Mouse (Mus musculus) limb, embryonic 14.5 days (tissue): ENCODE measurements at regions not wholly inside any gene's neighbourhood (a gene's known extent, or its start where the extent isn't known, plus 50 kb on each side); places are given as distances from the start of the nearest gene placed in this dataset.

ENCODE experiments used
- ATAC-seq: fragments of 200-750 bp; cut with Nextera tagmentation; 2 replicates; pipeline ENCODE4 v1.8.0; 2017; ENCODE audit warnings: low read depth, moderate number of reproducible peaks, moderate TSS enrichment; ENCODE audit not compliant: low FRiP score
- DNase-seq: peaks from one replicate; pipeline ENCODE4 v3.0.0-alpha.2; 2015; ENCODE audit warnings: low spot score
- H3K27ac ChIP-seq: fragments of 300-500 bp; sonication (generic); replicated peaks from 2 replicates; pipeline ENCODE4 v1.5.1; 2014; ENCODE audit warnings: low read depth, mild to moderate bottlenecking, low read length, moderate library complexity, mixed read lengths
- H3K27me3 ChIP-seq: fragments of 300-500 bp; sonication (generic); 2 replicates; pipeline ENCODE4 v1.6.1; 2014; ENCODE audit warnings: low read length, mixed read lengths; ENCODE audit not compliant: control insufficient read depth, insufficient read depth
- H3K36me3 ChIP-seq: fragments of 300-500 bp; sonication (generic); 2 replicates; pipeline ENCODE4 v1.6.1; 2014; ENCODE audit warnings: mild to moderate bottlenecking, low read length, moderate library complexity, mixed read lengths; ENCODE audit not compliant: control insufficient read depth, insufficient read depth
- H3K4me1 ChIP-seq: fragments of 300-500 bp; sonication (generic); 2 replicates; pipeline ENCODE4 v1.6.1; 2014; ENCODE audit warnings: antibody characterized with exemption, low read length, mixed read lengths; ENCODE audit not compliant: control insufficient read depth, insufficient read depth
- H3K4me2 ChIP-seq: fragments of 300-500 bp; sonication (generic); replicated peaks from 2 replicates; pipeline ENCODE4 v1.6.1; 2014; ENCODE audit warnings: low read depth, mild to moderate bottlenecking, low read length, moderate library complexity; ENCODE audit not compliant: severe bottlenecking
- H3K4me3 ChIP-seq: fragments of 300-500 bp; sonication (generic); replicated peaks from 2 replicates; pipeline ENCODE4 v1.5.1; 2014; ENCODE audit warnings: low read length
- H3K9ac ChIP-seq: fragments of 300-500 bp; sonication (generic); 2 replicates; pipeline ENCODE4 v1.6.1; 2014; ENCODE audit warnings: mild to moderate bottlenecking, low read depth, low read length, moderate library complexity; ENCODE audit not compliant: severe bottlenecking
- H3K9me3 ChIP-seq: fragments of 300-500 bp; sonication (generic); 2 replicates; pipeline ENCODE4 v1.6.1; 2016; ENCODE audit warnings: low read length; ENCODE audit not compliant: control insufficient read depth
- POLR2A ChIP-seq: fragments of 200-500 bp; IDR thresholded peaks from 2 replicates; pipeline ENCODE4 v1.8.0; 2012; ENCODE audit warnings: inconsistent platforms, mild to moderate bottlenecking, moderate library complexity, borderline replicate concordance; ENCODE audit not compliant: insufficient read depth, insufficient read length; ENCODE audit errors: extremely low read depth
- WGBS: fragments of 180-500 bp; shearing (Covaris S2); extraction: QIAGEN DNeasy Blood & Tissue Kit; methylation state at CpG from one replicate; pipeline ENCODE4 v1.1.7; 2014; 5-methylcytosine and 5-hydroxymethylcytosine counted together

DNA sequence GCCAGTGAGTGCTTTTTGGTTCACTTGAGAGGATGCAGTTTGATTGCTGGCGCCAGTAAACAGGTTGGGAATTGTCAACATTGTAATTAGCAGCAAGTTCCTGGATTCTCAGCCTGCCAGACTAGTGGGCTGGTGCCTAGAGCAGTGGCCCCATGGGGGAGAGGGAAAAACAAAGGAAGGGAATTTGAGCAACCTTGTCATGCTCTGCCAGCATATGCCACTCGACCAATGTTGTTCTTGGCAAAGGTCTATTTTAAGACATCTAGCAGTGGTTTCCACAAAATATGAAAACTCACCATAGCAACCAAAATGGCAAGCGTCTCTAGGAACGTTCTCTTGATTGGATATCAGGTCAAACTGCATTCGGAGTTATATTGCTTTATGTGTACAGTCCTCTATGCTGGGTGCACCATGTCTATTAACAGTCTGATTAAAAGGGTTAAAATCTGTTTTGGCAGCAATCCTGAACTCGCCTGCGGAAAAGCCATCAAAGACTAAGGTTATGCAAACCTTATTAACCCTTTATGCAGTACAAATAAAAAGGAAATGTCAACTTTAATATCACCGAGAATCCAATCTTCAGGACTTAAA is 118.1 kb upstream of the Dpyd start:
- no peak overlapping the region for H3K27ac ChIP-seq
- no peak for ATAC-seq
- no peaks in the 10 kb centered on the region for H3K9me3 ChIP-seq
- H3K4me2 ChIP-seq, result no peak overlapping the region
- DNase-seq, result no peak
- no peak overlapping the region for H3K4me3 ChIP-seq
- H3K4me1 ChIP-seq, result no peaks in the 10 kb centered on the region
- no peaks in the 10 kb centered on the region for H3K27me3 ChIP-seq
- no peaks in the 10 kb centered on the region for H3K36me3 ChIP-seq
- H3K9ac ChIP-seq, result no peak overlapping the region
- no peak for TF ChIP-seq POLR2A
- WGBS, result 30% methylated on average over 8 of the region's 8 CpGs

DNA sequence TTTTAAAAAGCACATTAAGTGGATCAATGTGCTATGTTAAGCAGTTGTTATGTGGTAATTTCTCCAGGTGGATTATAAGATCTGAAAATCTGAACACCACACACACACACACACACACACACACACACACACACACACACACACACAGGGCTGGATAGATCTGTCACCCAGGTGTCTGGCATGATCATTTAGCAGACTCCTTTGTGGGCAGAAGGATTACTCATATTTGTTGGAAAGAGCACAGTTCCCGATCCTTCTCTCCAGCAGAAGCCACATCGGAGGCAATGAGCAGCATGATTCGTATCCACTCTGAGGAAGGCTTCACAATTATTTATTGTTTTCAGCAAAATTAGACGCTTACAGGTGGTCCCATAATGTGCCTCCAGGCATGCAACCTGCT is 116.6 kb upstream of the Dpyd start:
- H3K36me3 ChIP-seq, result no peaks in the 10 kb centered on the region
- H3K4me1 ChIP-seq, result no peaks in the 10 kb centered on the region
- H3K4me2 ChIP-seq, result no peak overlapping the region
- WGBS, result 38% methylated on average over 4 of the region's 4 CpGs
- DNase-seq (no peak), ATAC-seq (no peak)
- no peak for TF ChIP-seq POLR2A
- H3K27ac ChIP-seq, result no peak overlapping the region
- H3K9me3 ChIP-seq, result no peaks in the 10 kb centered on the region
- no peak overlapping the region for H3K4me3 ChIP-seq
- H3K27me3 ChIP-seq, result no peaks in the 10 kb centered on the region
- no peak overlapping the region for H3K9ac ChIP-seq

DNA sequence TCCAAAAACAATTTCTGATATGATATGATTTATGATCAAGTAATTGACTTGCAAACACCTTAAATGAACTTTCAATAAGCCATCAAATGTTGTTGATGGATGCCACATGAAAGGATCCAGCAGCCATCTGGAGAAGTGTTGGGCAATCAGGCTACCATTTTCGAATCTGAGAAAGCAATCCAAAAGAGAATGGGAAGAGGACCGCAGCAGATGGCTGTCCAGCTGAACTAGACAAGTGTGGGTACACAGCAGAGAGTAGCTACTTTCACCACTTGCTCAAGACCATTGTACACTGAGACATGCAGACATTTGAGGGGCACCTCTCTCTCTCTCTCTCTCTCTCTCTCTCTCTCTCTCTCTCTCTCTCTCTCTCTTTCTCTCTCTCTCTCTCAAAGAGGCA is 102.3 kb upstream of the Dpyd start:
- Histone ChIP-seq H3K27ac (no peak overlapping the region), H3K27me3 (no peaks in the 10 kb centered on the region), H3K4me1 (no peaks in the 10 kb centered on the region), H3K9ac (no peak overlapping the region), H3K4me2 (no peak overlapping the region), H3K4me3 (no peak overlapping the region), H3K9me3 (no peaks in the 10 kb centered on the region), H3K36me3 (no peaks in the 10 kb centered on the region)
- TF ChIP-seq POLR2A, result no peak
- WGBS, result 74% methylated on average over 2 of the region's 2 CpGs
- ATAC-seq (no peak), DNase-seq (no peak)

DNA sequence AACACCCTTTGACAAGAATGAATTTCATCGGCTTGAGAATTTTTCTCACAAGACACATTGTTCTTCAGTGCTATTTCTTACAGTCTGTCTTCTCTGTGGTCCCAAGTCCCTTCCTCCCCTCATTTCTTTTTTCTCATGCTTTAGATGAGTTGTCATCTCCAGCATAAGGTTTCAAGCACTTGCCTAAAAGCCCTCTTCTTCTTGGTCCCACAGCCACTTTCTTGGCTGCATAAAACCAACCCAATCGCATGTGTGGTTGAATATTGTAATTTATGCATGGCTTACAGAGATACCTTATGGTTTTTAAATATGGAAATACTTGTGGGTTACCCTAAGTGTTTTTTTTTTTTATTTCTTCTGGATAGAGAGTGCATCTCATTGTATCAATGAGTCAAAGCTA is 96.3 kb upstream of the Dpyd start:
- Histone ChIP-seq H3K4me3 (no peak overlapping the region), H3K4me2 (no peak overlapping the region), H3K27ac (no peak overlapping the region), H3K9ac (no peak overlapping the region), H3K4me1 (no peaks in the 10 kb centered on the region), H3K36me3 (no peaks in the 10 kb centered on the region), H3K9me3 (no peaks in the 10 kb centered on the region), H3K27me3 (no peaks in the 10 kb centered on the region)
- no peak for DNase-seq
- WGBS, result 87% methylated on average over 2 of the region's 2 CpGs
- no peak for TF ChIP-seq POLR2A
- no peak for ATAC-seq

DNA sequence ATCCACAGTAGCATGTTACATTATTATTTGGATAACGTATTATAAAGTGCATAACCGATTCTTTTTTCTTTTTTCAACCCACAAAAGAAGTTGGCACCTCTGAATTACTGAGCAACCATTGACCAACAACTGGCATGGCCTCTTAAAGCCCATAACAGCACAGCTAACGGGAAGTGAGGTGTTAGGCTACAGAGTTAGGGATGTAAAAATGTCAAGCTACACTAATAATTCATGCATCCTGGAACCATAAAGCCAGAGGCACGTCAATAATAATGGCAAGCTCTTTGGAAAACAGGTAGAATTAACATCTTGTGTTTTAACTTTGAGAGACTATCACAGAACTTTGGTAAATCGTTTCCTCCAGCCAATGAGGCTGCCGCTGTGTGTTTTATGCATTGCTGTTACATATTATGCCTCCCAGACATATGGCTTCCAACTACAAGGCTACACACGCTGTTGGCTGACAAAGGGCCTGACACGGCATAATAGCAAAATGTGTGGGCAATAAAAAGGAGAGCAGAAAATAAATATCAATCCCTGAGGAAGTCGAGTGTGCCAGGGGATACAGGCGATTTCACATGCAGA is 89.6 kb upstream of the Dpyd start:
- Histone ChIP-seq H3K9me3 (no peaks in the 10 kb centered on the region), H3K36me3 (no peaks in the 10 kb centered on the region), H3K9ac (no peak overlapping the region), H3K27ac (no peak overlapping the region), H3K4me1 (peaks cover 3% of the 10 kb centered on the region; the same call in 1 of the 2 replicates), H3K27me3 (no peaks in the 10 kb centered on the region), H3K4me2 (no peak overlapping the region), H3K4me3 (no peak overlapping the region)
- DNase-seq (peak; percentile 7), ATAC-seq (no peak)
- 14% methylated on average over 10 of the region's 10 CpGs for WGBS
- TF ChIP-seq POLR2A, result no peak
